ENCODE assay signal across 29 mouse cellular contexts in genomic region chr11:54247251-54247950, GRCm38 (mm10). TPM values are rescaled to one million over a fixed set of nuclear protein-coding genes. Genes with fewer than 3 reads are reported as not detected.
A peak's percentile ranks its signal among the peaks of the same experiment; 100 is the strongest.
DNase-seq lines count a peak whose midpoint lies in the region; ATAC-seq and TF ChIP-seq lines count a peak whose summit lies in the region.
"Had no signal": no experiment of that assay in that cellular context is flagged by ENCODE, and none has a peak within 500 bp of the region (broad histone marks: within the 10 kb centered on the region; RNA-seq: fewer than 3 reads in every experiment).

No protein-coding gene starts in this region.

- peak overlapping the region; percentile 35; the same call in 1 of the 2 replicates for H3K27ac ChIP-seq in limb, embryonic 12.5 days
- H3K27ac ChIP-seq in limb, embryonic 10.5 days: no peak overlapping the region
- peak overlapping the region; percentile 51 for H3K27ac ChIP-seq in lung, postnatal 0 days (ENCODE audit: low read length)
- H3K27ac ChIP-seq in small intestine, adult 2 months (ENCODE audit: insufficient read depth, low read depth, low read length): 0 out of 2 replicates have a peak overlapping the region, but pooled peaks have one; percentile 69
- H3K27ac ChIP-seq: heart, adult 2 months; hindbrain, embryonic 13.5 days; stomach, postnatal 0 days had no signal

- intact Hi-C loops in heart, postnatal 36 days (cut with DNase I): no loop called here

- no peak overlapping the region for H3K4me3 ChIP-seq in limb, embryonic 12.5 days (replicated peaks)
- H3K4me3 ChIP-seq in limb, embryonic 10.5 days: no peak overlapping the region
- H3K4me3 ChIP-seq in lung, postnatal 0 days (ENCODE audit: low read depth, low read length): no peak overlapping the region
- H3K4me3 ChIP-seq in small intestine, adult 2 months (ENCODE audit: low read depth, low read length): no peak overlapping the region
- H3K4me3 ChIP-seq: heart, adult 2 months; hindbrain, embryonic 13.5 days had no signal

- no peak for TF ChIP-seq CTCF in brain, embryonic 14.5 days (IDR thresholded peaks at IDR 0.05; ENCODE audit: borderline replicate concordance, extremely low read depth, insufficient read depth, insufficient read length)
- TF ChIP-seq CTCF in lung, postnatal 0 days (IDR thresholded peaks at IDR 0.05): no peak
- no peak for TF ChIP-seq CTCF in small intestine, adult 2 months (IDR thresholded peaks at IDR 0.05; ENCODE audit: extremely low read depth, insufficient read length, insufficient replicate concordance, low read depth, low read length)

- no peak for DNase-seq in limb, embryonic 10.5 days (ENCODE audit: low spot score)
- peak; percentile 22 for DNase-seq in brain, embryonic 14.5 days (ENCODE audit: low read depth)
- DNase-seq in lung, postnatal 0 days (ENCODE audit: low spot score): peak; percentile 74
- no peak for DNase-seq in right cerebral cortex, postnatal 36 days (ENCODE audit: low spot score in 2 of 2)
- DNase-seq in heart, postnatal 36 days: no peak
- DNase-seq: adrenal gland, adult 8-10 months; cerebellum, adult 8-10 months; cerebellum, postnatal 36 days; gastrocnemius, postnatal 36 days; heart, adult 2 months; kidney, adult 2 months; kidney, postnatal 10 days; liver, postnatal 0 days; right cerebral cortex, postnatal 4 days had no signal

- H3K27me3 ChIP-seq in limb, embryonic 12.5 days: no peaks in the 10 kb centered on the region
- H3K27me3 ChIP-seq in limb, embryonic 10.5 days (ENCODE audit: low read depth, poor library complexity, severe bottlenecking): no peaks in the 10 kb centered on the region
- H3K27me3 ChIP-seq in lung, postnatal 0 days (replicated peaks; ENCODE audit: insufficient read depth, low read length): no peaks in the 10 kb centered on the region
- H3K27me3 ChIP-seq in small intestine, adult 2 months (ENCODE audit: control insufficient read depth, insufficient read depth, low read length): no peaks in the 10 kb centered on the region
- H3K27me3 ChIP-seq: hindbrain, embryonic 13.5 days had no signal

- no peak for TF ChIP-seq POLR2A in brain, embryonic 14.5 days (IDR thresholded peaks at IDR 0.05; ENCODE audit: borderline replicate concordance, extremely low read depth, insufficient read depth, insufficient read length, poor library complexity, severe bottlenecking)
- TF ChIP-seq POLR2A in small intestine, adult 2 months (IDR thresholded peaks at IDR 0.05; ENCODE audit: low read depth, low read length): no peak

- H3K4me1 ChIP-seq in limb, embryonic 12.5 days (replicated peaks): peaks cover 4% of the 10 kb centered on the region; the same call in 1 of the 2 replicates
- H3K4me1 ChIP-seq in limb, embryonic 10.5 days: peaks cover 8% of the 10 kb centered on the region
- no peaks in the 10 kb centered on the region; the same call in 1 of the 2 replicates for H3K4me1 ChIP-seq in lung, postnatal 0 days (ENCODE audit: insufficient read depth, low read depth, low read length)
- H3K4me1 ChIP-seq in small intestine, adult 2 months (ENCODE audit: control insufficient read depth, insufficient read depth, insufficient read length, low read length): peaks cover 21% of the 10 kb centered on the region; the same call in 1 of the 2 replicates
- H3K4me1 ChIP-seq: hindbrain, embryonic 13.5 days had no signal

- H3K9ac ChIP-seq in limb, embryonic 12.5 days (replicated peaks): no peak overlapping the region
- H3K9ac ChIP-seq in lung, postnatal 0 days (replicated peaks; ENCODE audit: low read depth): no peak overlapping the region
- H3K9ac ChIP-seq: hindbrain, embryonic 13.5 days; liver, postnatal 0 days had no signal

- no peak for ATAC-seq in limb, embryonic 12.5 days (ENCODE audit: insufficient number of reproducible peaks, insufficient read depth, low FRiP score, low TSS enrichment, low read depth)
- ATAC-seq in lung, postnatal 0 days: peak; percentile 44
- ATAC-seq: liver, postnatal 0 days; midbrain, embryonic 16.5 days had no signal

- no peaks in the 10 kb centered on the region for H3K9me3 ChIP-seq in limb, embryonic 12.5 days
- H3K9me3 ChIP-seq in limb, embryonic 10.5 days (replicated peaks): no peaks in the 10 kb centered on the region
- H3K9me3 ChIP-seq in lung, postnatal 0 days (ENCODE audit: low read length): no peaks in the 10 kb centered on the region
- H3K9me3 ChIP-seq: hindbrain, embryonic 13.5 days had no signal

- H3K4me2 ChIP-seq in limb, embryonic 12.5 days: no peak overlapping the region
- no peak overlapping the region for H3K4me2 ChIP-seq in lung, postnatal 0 days (replicated peaks; ENCODE audit: low read depth, low read length)
- H3K4me2 ChIP-seq: hindbrain, embryonic 13.5 days; liver, embryonic 11.5 days had no signal

- H3K36me3 ChIP-seq in limb, embryonic 12.5 days: no peaks in the 10 kb centered on the region
- no peaks in the 10 kb centered on the region for H3K36me3 ChIP-seq in limb, embryonic 10.5 days
- no peaks in the 10 kb centered on the region for H3K36me3 ChIP-seq in lung, postnatal 0 days (ENCODE audit: insufficient read depth, low read length)
- H3K36me3 ChIP-seq in small intestine, adult 2 months (ENCODE audit: control insufficient read depth, insufficient read depth, low read length): no peaks in the 10 kb centered on the region
- H3K36me3 ChIP-seq: hindbrain, embryonic 13.5 days had no signal

- TF ChIP-seq EP300 in lung, postnatal 0 days (IDR thresholded peaks at IDR 0.05): peak; percentile 42; the same call in 1 of the 2 replicates

- WGBS in limb, embryonic 12.5 days: 67% methylated on average over 10 of the region's 10 CpGs
- 79% methylated on average over 10 of the region's 10 CpGs for WGBS in limb, embryonic 10.5 days
- WGBS in lung, postnatal 0 days: 46% methylated on average over 10 of the region's 10 CpGs
- 85% methylated on average over 10 of the region's 10 CpGs for WGBS in small intestine, adult 2 months

RNA-seq across cellular contexts. Expression of gene Csf2, which starts 2.1 kb away (rescaled TPM):
- polyA plus RNA-seq in limb, embryonic 12.5 days (2016; fragmentation: Nextera tagmentation; extraction: Ambion mirVana): not detected in 2 replicates
- polyA plus RNA-seq in limb, embryonic 10.5 days (2016; fragmentation: Nextera tagmentation; extraction: Ambion mirVana): not detected in 2 replicates
- polyA plus RNA-seq in brain, embryonic 14.5 days (2012; rRNA removed): not detected in 2 replicates
- polyA plus RNA-seq in lung, postnatal 0 days (2015; fragmentation: Nextera tagmentation; extraction: Ambion mirVana): 14.7 and 16.9 TPM in 2 replicates
- polyA plus RNA-seq in small intestine, adult 2 months (2012; rRNA removed): 0.13 and 0.22 TPM in 2 replicates
- not detected for total RNA-seq in heart, postnatal 36 days (2021)
- total RNA-seq: adrenal gland, adult 8-10 months; gastrocnemius, adult 18-20 months; gastrocnemius, postnatal 36 days; heart, adult 2 months; heart, postnatal 25 days; layer of hippocampus, postnatal 14 days had no signal
- polyA plus RNA-seq: C2C12; forebrain, embryonic 11.5 days; heart, adult 2 months; heart, embryonic 14.5 days; hindbrain, embryonic 13.5 days; kidney, adult 2 months; limb, embryonic 11.5 days; liver, embryonic 11.5 days; liver, postnatal 0 days; midbrain, embryonic 16.5 days; neural tube, embryonic 14.5 days; stomach, postnatal 0 days had no signal

RNA-seq across cellular contexts. Expression of gene Il3, which starts 19.7 kb away (rescaled TPM):
- polyA plus RNA-seq in limb, embryonic 12.5 days (2016; fragmentation: Nextera tagmentation; extraction: Ambion mirVana): not detected in 2 replicates
- not detected in 2 replicates for polyA plus RNA-seq in limb, embryonic 10.5 days (2016; fragmentation: Nextera tagmentation; extraction: Ambion mirVana)
- polyA plus RNA-seq in brain, embryonic 14.5 days (2012; rRNA removed): not detected in 2 replicates
- not detected in 2 replicates for polyA plus RNA-seq in lung, postnatal 0 days (2015; fragmentation: Nextera tagmentation; extraction: Ambion mirVana)
- not detected in 2 replicates for polyA plus RNA-seq in small intestine, adult 2 months (2012; rRNA removed)
- not detected for total RNA-seq in heart, postnatal 36 days (2021)
- total RNA-seq: adrenal gland, adult 8-10 months; gastrocnemius, adult 18-20 months; gastrocnemius, postnatal 36 days; heart, adult 2 months; heart, postnatal 25 days; layer of hippocampus, postnatal 14 days had no signal
- polyA plus RNA-seq: C2C12; forebrain, embryonic 11.5 days; heart, adult 2 months; heart, embryonic 14.5 days; hindbrain, embryonic 13.5 days; intestine, embryonic 14.5 days; kidney, adult 2 months; limb, embryonic 11.5 days; liver, embryonic 11.5 days; liver, postnatal 0 days; midbrain, embryonic 16.5 days; neural tube, embryonic 14.5 days; stomach, postnatal 0 days had no signal

RNA-seq across cellular contexts. Expression of gene Acsl6, which starts 56.2 kb away (rescaled TPM):
- 1.0 and 2.8 TPM in 2 replicates for polyA plus RNA-seq in limb, embryonic 12.5 days (2016; fragmentation: Nextera tagmentation; extraction: Ambion mirVana)
- polyA plus RNA-seq in limb, embryonic 10.5 days (2016; fragmentation: Nextera tagmentation; extraction: Ambion mirVana): 1.5 and 1.7 TPM in 2 replicates
- 46.4 and 50.9 TPM in 2 replicates for polyA plus RNA-seq in brain, embryonic 14.5 days (2012; rRNA removed)
- 0.12 and 0.14 TPM in 2 replicates for polyA plus RNA-seq in lung, postnatal 0 days (2015; fragmentation: Nextera tagmentation; extraction: Ambion mirVana)
- polyA plus RNA-seq in small intestine, adult 2 months (2012; rRNA removed): 0.42 and 0.81 TPM in 2 replicates
- 1 to 10 TPM; 3.1 to 5.9 TPM for total RNA-seq in heart, postnatal 36 days (2021)

Comparison
In these comparisons a context has a peak if more than half of its experiments do, and no peak if none do; other contexts are left out.
1. DNase-seq: peak in brain, embryonic 14.5 days (single experiment) and lung, postnatal 0 days (single experiment); none in limb, embryonic 10.5 days (single experiment), right cerebral cortex, postnatal 36 days (0 of 2) and heart, postnatal 36 days (0 of 2).
2. RNA of gene Csf2, which starts 2.1 kb away (polyA plus RNA-seq): 14.7 to 16.9 TPM in lung, postnatal 0 days; 0.13 to 0.22 TPM in small intestine, adult 2 months, not detected in brain, embryonic 14.5 days, not detected in limb, embryonic 12.5 days and not detected in limb, embryonic 10.5 days; every median in the first group is over 10 times any median in the second.
3. RNA of gene Acsl6, which starts 56.2 kb away (polyA plus RNA-seq): 46.4 to 50.9 TPM in brain, embryonic 14.5 days; 1.0 to 2.8 TPM in limb, embryonic 12.5 days, 1.5 to 1.7 TPM in limb, embryonic 10.5 days, 0.42 to 0.81 TPM in small intestine, adult 2 months and 0.12 to 0.14 TPM in lung, postnatal 0 days; every median in the first group is over 10 times any median in the second.